Mouse (Mus musculus): ENCODE measurements around the gene Gtpbp3.

Gtpbp3 gene

DNA sequence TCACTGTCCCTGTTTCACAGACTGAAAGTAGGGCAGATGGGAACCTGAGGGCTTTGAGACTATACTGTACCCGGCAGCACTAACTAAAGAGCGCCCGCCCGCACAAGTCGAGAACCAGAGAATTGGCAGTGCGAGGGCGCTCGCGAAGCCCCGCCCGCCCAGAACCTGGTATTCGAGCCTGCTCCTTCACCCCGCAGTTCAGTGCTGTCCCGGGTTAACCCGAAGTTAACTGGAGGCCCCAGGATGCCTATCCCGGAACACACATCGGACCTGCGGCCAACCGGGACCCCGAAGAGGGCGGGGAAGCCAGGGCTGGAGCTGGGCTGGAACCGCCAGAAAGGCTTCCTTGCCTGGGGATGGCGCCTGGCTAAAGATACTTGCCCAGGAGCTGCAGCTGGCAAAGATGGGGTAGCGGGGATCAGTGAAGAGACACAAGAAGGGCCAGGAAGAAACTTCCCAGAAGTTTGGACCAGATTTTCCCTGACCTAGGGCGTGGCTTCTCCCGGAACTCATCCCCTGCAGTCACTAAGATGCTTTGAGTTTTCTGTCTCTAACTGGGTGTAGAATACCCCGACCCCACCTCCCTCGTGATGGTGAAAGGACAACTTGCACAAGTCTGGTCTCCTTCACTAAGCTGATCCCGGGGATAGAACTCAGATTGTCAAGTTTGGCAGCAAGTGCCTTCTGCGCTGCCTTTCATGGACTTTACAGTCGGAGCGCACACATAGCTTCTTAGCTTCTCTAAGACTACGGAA lies at the start of gene Gtpbp3:
TSS of gene Gtpbp3 (plus strand) at position 413 of the 755 bp plus-strand sequence.
- DNase-seq (ENCODE audit: low spot score), result peak; percentile 90

DNA sequence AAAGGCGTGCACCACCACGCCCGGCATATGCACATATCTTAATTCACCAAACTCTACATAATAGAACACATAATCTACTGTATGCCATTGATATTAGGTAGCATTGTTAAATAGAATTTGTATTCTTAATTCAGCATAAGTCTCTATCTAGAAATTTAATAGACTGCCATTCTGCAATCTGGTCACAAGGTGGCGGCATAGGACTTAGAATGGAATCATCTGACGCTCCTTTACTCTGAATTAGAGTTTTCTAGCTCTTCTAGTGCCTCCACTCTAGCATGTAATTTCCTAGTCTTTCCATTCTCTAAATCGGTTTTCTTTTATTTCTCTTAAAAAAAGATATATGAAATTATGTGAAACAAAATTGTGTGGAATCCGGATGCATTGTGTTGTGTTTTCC lies 46.5 kb upstream of the Gtpbp3 start:
- peak; percentile 81 for DNase-seq (ENCODE audit: low spot score)

DNA sequence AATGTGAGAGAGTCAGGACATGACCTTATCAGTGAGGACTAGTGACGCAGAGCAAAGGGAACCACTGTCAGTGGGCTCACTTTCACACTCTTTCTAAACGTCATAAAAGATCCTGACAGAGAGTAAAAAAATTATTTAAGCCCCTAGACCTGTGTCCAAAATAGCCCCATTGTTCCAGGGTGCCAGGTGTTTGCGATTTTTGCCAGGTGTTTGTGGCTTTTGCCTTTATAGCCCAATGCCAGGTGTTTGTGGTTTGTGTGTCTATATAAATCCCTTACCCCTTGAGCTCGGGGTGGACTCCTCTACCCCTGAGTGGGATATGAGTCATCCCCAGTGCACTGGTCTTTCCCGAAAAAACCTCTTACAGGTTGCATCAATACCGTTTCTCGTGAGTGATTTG lies 42.8 kb upstream of the Gtpbp3 start:
- no peak for DNase-seq (ENCODE audit: low spot score)

DNA sequence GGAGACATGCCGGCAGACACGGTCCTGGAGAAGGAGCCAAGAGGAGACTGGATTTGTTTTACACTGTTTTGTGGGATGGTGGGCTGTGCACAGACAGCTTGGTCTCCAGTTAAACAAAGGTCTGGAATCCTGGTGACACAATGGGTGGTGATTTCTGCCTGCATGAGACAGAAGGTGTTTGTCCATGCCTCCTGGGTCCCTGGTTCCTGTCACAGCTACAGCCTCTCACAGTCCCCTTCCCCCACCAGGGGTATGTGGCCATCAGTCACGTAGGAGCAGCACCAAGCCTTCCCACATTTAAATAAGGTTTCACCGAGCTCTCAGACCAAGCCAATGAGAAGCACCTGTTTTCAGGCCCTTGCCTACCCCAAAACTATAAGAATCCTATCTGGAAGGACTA lies 36.6 kb upstream of the Gtpbp3 start:
- DNase-seq (ENCODE audit: low spot score), result no peak

DNA sequence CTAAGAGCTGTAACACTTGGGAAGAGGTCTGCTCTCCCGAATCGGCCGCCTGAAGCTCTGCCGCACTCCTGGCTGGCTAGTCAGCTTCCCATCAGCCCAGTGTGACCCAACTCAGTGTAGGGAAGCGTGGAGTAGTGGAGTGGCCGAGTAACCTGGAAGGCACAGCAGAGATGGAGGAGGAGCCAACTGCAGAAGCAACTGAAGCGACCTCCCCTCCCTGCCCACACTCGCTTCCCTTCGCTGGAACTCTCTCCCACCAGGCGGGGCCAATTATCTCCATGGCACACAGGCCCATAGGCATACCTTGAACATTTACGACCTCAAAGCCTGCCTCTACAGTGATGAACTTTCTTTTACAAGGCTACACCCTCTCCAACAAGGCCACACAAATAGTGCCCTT lies 36.1 kb upstream of the Gtpbp3 start:
- no peak for DNase-seq (ENCODE audit: low spot score)

DNA sequence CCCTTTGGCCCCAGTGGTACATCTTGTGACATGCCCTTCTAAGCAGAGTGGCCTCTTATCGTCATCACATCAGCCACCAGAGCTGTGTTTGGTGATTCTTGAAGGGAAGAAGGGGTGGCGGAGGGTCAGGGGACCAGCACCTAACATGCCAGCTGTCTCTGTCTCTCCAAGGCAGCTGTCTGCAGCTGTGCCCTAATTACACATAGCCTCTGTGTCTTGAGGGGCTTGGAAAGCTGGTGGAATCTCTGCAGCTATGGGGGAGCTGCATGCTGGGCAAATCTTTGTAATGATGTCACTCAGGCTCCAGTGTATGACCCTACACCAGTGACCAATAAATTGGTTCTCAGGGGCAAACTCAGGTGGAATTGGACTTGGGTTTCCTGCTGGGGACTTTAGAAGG lies 35.2 kb upstream of the Gtpbp3 start:
- no peak for DNase-seq (ENCODE audit: low spot score)

DNA sequence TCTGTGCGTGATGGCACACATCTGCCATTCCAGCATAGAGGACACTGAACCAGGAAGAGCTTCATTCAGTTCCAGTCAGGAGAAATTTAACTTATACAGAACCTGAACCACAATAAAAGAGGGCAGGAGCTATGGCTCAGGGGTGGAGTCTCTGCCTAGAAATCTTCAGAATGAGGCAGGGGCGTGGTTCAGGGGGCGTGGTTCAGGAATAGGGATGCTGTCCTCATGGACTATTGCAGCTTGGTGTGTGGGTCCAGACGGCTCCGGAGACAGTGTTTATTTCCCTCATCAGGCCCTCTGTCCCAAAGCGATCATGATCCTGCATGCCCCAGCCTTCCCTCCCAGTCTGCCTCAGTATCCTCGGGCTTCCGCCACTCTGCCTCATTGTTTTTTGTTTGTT lies 33.2 kb upstream of the Gtpbp3 start:
- no peak for DNase-seq (ENCODE audit: low spot score)

DNA sequence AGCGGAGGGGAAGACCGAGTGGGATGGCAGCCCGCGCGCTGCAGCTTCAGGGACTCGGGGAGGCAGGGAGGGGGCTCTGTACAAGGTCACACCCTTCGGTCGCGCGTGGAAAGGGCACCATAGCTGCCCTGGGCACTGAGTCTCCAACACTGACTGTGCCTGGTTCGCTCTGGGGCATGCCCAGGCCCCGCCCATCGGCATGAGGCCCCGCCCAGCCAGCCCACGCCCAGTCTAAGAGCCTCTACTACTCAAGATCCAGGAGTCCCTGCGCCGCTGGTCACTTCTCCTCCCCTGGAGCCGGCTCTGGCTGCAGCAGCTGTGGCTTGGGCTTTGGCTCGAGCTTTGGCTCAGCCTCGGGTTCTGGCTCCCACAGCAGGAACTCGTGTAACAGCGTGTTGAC lies 31.0 kb upstream of the Gtpbp3 start:
- DNase-seq (ENCODE audit: low spot score), result no peak

DNA sequence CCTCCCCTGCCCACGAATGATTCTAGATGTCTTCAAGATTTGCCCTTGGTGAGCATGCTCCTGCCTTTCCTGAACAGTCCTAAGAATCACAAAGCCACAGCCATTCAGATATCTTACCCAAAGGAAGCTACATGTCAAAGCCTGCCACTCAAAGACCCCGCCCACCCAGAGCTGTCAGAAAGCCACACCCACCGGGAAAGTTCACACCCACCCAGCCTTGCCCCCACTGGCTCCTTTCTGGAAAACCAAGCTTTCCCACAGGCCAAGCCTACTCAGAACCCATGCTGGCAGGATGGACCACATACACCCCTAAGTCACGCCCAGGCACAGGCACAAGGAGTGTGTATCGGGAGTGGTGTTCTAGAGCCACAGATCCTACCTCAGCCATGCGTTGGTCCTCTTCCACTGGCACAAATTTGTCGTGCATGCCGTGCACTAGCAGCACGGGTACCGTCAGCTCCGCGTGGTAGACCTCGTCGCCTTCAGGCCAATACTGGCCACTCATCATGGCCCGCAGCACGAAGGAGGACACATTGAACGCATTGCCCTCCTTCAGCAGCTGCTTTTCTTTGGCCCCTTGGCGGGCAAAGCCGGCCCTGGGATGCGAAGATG lies 30.1 kb upstream of the Gtpbp3 start:
- DNase-seq (ENCODE audit: low spot score), result no peak

DNA sequence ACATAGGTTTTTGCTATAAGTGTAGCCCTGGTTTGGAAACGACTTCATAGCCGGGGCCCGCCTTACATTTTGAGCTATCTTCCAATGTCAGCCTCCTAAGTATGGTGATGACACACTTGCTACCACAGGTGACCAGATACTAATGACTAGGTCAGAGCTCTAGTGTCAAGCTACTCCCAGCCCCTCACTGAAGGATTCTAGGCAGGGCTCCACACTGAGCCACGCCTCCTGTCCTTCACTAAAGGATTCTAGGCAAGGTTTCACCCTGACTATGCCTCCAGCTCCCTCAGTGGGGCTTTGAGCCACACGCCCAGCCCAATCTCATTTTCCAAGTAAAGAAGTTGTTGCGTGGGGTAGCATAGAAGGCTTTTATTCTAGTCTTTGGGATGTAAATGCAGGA lies 27.2 kb upstream of the Gtpbp3 start:
- DNase-seq (ENCODE audit: low spot score), result no peak

DNA sequence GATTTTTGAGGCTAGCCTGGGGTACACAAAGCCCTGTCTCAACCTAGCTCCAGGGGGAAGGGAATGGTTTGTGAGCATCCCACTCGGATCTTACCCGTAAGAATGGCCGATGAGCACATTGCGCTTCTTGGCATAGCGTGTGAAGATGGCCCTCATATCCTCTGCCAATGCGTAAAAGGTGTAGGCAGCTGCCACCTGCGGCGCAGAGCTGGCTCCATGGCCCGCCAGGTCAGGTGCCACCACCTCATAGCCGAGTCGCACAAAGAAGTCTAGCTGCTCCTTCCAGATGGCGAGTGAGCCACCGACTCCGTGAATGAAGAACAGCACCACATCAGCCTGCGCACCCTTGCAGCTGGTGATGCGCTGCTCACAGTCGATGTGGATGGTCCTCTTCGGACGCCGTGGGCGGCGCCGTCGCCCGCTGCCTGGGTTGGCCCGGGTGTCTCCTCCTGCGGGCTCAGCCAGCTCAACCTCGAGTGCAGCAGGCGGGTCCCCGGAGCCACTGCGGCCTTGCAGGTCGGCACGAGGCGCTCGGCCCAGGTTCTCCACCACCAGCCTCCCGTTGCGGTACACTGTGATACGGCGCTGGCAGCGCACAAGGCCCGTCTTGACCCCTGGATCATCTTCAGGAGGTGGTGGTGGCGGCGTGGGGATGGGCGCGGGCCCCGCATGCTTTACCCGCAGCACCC lies 26.6 kb upstream of the Gtpbp3 start:
- no peak for DNase-seq (ENCODE audit: low spot score)

DNA sequence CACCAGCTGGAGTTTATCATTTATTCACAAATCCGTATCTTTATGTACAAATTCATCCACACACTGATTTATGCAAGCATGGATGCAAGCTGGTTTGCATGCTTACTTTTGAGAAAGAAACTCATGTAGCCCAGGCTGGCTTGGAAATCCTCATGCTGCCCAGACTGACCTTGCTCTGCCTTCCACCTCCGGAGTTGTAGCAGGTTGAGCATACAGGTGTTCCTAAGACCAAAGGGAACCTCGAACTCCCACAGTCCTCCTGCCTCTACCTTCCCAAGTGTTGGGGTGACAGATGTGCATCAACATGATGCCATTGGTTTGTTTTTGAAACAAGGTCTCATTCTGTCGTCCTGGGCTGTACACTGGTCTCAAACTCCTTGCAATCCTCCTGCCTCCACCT lies 25.7 kb upstream of the Gtpbp3 start:
- DNase-seq (ENCODE audit: low spot score), result no peak

DNA sequence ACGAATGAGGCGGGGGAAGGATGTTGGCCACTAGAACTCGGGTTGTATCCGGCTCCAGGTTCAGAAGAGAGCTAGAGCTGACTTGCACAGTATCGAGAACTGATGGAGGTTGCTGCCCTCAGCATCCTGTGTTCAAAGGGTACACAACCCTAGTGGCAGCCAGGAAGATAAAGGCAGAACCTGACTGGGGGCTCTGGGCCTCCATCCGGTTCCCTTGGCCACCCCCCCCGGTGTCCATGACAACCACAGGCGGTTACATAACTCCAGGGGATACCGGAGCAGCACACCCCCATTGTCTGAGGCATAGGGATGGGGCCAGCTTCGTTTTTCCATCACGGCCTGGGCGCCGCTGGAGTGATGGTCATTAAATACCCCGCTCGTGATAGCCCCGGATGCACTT lies 25.1 kb upstream of the Gtpbp3 start:
- no peak for DNase-seq (ENCODE audit: low spot score)

DNA sequence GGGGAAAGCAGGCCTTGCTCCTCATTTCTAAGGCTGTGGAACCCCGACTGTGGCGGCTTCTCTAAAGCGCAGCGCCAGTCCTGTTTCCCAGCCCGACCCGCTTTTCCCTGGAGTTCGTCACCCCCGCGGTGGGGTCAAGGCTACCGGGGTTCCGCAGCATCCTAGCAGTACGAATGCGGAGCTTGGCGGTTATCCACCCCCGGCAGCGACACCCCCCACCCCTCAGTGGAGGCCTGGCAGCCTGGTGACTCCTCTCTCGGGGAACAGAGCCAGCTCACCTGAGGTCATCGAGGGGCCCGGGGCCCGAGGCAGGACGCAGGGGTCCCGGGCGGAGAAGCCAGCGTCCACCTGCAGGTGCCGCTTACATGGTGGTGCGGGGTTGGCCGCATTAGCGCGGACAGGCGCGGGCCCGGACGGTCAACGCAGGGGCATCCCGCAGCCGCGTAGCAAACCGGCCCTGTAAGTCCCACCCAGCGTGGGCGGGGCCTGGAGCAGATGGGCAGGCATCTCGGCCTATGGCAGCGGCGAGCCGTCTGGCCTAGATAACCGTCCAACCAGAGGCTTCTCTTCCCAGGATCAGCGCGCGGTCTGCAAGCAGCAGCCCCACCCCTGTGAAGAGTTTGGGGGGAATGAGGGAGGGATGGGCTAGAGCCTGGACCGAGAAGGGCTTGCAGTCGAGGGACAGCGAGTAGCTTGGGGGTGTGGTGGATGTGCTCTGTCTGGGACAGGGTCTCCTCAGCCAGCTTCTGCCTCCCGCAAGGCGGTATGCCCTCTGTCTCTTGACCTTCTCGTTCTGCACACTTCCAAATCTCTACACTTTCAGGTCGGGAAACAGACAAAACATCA lies 24.5 kb upstream of the Gtpbp3 start, which contains the start of gene Abhd8:
TSS of gene Abhd8 (minus strand) at position 468 of the 846 bp plus-strand sequence.
- DNase-seq (ENCODE audit: low spot score), result peak; percentile 92

DNA sequence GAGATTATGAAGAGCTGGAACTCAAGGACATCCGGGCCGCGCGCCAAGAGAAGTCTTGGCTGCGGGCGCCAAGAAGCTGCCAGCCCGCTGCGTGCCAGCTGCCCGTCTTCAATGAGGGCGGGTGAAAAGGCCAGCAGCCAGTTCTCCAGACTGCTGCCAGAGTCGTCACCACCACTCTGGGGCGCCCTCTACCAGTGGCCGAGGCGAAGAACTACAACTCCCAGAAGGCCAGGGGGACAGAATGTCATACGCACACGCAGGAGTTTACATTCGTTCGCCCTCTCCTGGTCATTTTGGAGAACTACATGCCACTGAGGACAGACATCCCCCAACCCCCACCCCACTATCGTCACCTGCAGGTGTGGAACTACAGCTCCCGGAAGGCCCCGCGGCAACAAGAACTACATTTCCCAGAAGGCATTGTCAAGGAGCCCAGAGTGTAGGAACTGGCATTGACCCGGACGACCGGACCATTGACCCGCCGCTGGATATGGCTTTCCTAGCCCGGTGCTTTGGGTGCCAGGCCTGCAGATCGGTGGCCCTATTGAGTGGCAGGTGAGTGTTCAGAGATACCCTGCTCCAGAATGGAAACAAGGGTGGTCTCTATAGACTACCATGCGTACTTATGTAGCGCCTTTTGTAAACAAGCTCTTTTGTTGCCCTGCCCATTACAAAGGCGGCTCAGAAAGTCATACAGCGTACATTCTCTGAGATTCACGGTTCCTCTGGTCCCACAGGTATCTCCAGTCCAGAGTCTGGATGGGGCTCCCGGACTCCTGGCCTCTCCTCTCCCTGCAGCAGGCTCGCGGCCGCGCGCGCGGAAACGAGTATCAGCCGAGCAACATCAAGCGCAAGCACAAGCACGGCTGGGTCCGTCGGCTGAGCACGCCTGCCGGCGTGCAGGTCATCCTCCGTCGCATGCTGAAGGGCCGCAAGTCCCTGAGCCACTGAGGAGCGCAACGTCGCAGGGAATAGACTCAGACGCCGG lies 23.1 kb upstream of the Gtpbp3 start, which contains the start of gene Mrpl34:
TSS of gene Mrpl34 (plus strand) at position 447 of the 988 bp plus-strand sequence.
- DNase-seq (ENCODE audit: low spot score), result peak; percentile 99

DNA sequence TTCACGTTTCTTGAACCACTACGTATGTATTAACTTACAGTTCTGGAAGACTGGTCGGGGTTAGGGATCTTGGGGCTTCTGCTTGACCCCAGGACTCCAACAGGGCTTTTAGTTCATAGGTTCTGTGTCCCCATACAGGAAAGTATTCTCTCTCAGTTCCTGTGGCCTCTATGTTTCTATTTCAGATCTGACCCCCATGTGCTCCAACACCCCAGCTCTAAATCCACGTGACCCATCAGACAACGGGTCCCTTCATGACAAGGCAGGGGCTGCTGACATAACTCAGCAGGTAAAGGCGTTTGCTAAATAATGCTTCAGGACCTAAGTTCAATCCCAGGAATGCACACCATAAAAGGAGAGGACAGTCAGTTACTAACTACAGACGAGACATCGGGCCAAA lies 22.2 kb upstream of the Gtpbp3 start:
- DNase-seq (ENCODE audit: low spot score), result no peak

DNA sequence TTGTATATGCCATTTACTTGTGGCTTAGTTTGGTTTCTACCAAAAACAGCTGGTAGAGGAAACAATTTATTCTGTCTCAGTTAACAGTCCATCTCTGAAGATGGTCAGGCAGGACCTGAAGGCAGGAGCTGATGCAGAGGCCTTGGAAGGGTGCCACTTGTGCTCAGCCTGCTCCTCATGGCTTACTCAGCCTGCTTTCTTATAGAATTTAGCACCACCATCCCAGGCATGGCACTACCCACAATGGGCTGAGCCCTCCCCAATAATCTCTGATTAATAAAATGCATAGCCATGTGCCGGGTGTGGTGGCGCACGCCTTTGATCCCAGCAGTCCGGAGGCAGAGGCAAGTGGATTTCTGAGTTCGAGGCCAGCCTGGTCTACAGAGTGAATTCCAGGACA lies 21.7 kb upstream of the Gtpbp3 start:
- DNase-seq (ENCODE audit: low spot score), result no peak

DNA sequence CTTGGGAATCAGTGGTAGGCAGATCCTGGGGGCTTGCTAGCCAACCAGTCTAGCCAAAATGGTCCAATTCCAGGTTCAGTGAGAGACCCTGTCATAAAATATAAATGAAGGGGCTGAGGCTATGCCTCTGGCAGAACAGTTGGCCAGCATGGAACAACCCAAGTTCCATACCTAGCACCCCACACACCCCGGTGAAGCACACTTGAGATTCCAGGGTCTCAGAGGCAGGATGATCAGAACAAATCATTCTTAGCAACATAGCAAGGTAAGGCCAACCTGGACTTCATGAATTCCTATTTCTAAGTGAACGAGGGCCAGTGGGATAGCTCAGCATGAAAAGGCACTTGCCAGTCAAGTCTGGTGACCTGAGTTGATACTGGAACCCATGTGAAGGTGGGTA lies 20.7 kb upstream of the Gtpbp3 start:
- no peak for DNase-seq (ENCODE audit: low spot score)

DNA sequence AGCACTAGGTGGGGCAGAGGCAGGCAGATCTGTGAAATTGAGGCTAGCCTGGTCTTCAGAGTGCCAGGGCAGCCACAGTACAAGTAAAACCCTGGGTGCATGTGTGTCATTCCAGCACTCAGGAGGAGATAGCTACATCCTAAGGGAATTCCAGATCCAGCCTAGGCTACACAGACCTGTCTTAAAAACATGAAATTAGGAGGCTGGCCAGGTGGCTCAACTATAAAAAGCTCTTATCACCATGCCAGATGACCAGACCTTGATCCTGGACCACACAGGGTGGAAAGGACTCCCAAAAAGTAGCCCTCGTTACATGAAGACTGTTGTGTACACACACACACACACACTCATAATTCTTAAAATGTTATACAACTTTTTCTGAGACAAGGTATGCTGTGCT lies 19.9 kb upstream of the Gtpbp3 start:
- DNase-seq (ENCODE audit: low spot score), result no peak

DNA sequence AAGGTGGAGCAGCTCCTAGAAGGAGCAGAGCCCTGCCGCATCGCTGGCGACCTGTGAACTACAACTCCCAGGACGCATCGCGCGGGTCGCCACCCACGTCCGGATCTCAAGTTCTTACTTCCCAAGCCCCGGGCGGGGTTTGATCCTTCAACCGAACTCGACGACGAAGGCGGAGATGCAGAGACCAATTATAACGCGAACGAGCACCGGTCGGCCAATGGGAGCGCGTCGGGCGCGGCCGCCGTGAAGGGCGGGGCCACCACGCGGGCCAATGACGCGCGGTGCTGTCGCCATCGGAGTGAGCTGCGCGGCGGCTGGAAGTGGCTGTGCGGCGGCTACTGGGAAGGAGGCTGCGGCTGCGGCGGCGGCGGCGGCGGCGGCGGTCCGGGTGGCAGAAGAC lies 19.0 kb upstream of the Gtpbp3 start, which contains the start of gene Dda1:
TSS of gene Dda1 (plus strand) at position 284 of the 400 bp plus-strand sequence.
- peak; percentile 98 for DNase-seq (ENCODE audit: low spot score)

DNA sequence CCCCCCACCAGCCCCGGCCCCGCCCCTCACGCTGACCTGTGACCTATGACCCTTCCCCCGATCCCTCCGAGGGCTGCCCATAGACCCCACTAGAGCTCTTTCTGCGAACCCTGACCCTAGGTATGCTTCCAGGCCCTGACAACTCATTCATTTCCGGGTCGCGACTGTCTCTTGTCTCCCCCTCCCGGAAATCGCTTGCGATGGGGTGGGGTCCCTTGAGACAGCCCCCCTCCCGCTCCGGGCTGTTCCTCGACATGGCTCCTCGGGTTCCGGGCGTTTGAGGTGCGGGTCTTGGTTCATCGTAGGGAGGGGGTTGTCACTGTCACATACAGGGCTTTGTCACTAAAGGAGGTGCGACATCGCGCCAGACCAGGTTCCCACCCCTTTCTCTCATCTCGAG lies 18.5 kb upstream of the Gtpbp3 start:
- peak; percentile 45 for DNase-seq (ENCODE audit: low spot score)

Data from adipocyte (in vitro differentiated cells).